Mouse (Mus musculus) testis, adult 2 months (tissue): ENCODE results near the gene Dync1i1.

Experiments
- CTCF ChIP-seq: fragments of 200-500 bp; IDR thresholded peaks from 2 replicates; pipeline ENCODE4 v1.5.1; 2012; ENCODE audit warnings: low read depth, mild to moderate bottlenecking, inconsistent platforms, low read length, moderate library complexity; ENCODE audit not compliant: control insufficient read depth, insufficient read depth, insufficient replicate concordance
- POLR2A ChIP-seq: fragments of 200-500 bp; IDR thresholded peaks from 2 replicates; pipeline ENCODE4 v1.6.1; 2012; ENCODE audit warnings: low read depth, mild to moderate bottlenecking, inconsistent platforms, low read length, moderate library complexity; ENCODE audit not compliant: control insufficient read depth

- no peak for TF ChIP-seq POLR2A
- TF ChIP-seq CTCF, result no peak
These were observed 327.3 kb downstream of the Dync1i1 start for GRCm38 (mm10) chr6:6052696-6053095.
